Mouse (Mus musculus): ENCODE data around the gene G2e3. TPM values are rescaled to one million over a fixed set of nuclear protein-coding genes. Genes with fewer than 3 reads are reported as not detected.

The G2e3 gene
- polyA plus RNA-seq, 1 experiment from 2014 or later, result 28.4 TPM

Other genes with a start within 250 kb of the G2e3 start
- 74.4 and 75.9 TPM in 2 replicates for gene Scfd1, start 29.4 kb downstream of the G2e3 start, polyA plus RNA-seq (2014; fragmentation: Nextera tagmentation; extraction: Ambion mirVana)
- gene Coch, start 245.3 kb downstream of the G2e3 start, polyA plus RNA-seq (2014; fragmentation: Nextera tagmentation; extraction: Ambion mirVana), result 1.0 and 1.9 TPM in 2 replicates